Mouse (Mus musculus) gastrocnemius, adult 8-10 months (tissue): Measurements from ENCODE around the gene Taf15. TPM values are rescaled to one million over a fixed set of nuclear protein-coding genes. Genes with fewer than 3 reads are reported as not detected.

Source experiments
- DNase-seq, 2 experiments: peaks; one replicate each; pipeline ENCODE4 v3.0.0; 2022; ENCODE audit warnings: low spot score in 2 of 2
- total RNA-seq, 4 experiments: library from RNA; stranded (reverse); gene quantifications; 2 replicates each; pipeline ENCODE4 v1.2.4; 2022

Taf15 gene
- total RNA-seq, result 10 to 100 TPM; 17.5 to 28.4 (median 22.8) TPM

DNA sequence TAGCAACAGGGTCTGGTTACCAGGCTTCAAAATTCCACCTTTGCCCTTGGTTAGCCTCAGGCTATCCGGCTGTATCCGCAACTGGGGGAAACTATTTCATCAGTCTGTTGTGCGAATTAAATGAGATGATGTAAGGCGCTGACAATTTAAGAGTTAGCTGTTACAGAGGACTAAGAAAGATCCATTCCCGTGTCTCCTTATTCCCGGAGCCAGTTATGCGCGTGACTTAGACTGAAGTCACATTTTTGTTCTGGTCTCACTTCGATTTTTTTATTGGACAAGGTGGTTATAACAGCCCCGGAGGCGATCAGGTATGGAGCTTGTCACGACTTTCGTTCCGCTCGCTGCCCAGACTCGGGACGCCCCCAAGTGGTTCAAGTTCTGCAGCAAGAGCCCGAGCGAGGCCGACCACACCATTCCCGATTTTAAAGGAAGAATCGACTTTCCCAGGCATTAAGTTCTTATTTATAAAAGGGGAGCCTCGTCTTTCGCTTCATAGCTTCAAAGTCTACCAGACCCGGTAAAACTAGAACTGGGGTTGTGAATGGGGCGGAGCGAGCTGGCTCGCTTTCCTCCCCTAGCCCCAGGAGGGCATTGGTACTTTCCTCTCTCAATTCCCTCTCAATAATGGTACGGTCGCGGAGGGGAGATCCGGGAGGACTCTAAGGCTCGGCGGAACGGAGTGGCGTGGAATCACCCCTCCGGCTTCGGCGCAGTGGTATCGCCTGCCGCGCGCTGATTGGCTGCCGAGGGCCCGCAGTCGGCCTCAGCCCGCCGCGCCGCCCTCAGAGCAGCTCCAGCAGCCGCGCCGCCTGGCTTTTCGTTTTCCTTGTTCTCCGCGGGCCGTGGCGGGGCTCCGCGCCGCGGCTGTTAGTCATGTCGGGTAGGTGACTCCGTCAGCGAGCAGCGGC, at the start of gene Taf15:
Taf15 (plus strand) TSS at position 763 of the 911 bp plus-strand sequence.
- DNase-seq, result peak; percentile 94 to 97

DNA sequence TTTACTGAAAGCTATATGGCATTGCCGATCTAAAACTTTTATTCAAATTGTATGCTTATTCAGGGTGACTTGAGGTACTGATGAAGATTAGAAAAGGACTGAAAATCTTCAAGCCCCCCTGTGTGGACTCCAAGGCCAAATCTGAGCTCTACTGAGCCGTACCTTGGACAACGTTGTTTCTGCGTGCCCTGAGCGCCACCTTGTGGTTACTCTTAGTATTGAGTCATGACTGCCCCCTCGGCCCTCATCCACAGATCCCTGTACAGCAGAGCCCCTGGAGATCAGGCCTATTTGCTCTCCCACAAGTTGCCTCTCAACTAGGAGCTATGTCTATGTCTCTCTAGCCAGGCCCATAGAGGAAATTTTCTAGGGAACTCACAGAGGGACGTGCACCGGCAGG, 48.2 kb upstream of the Taf15 start:
- DNase-seq, result peak; percentile 35 to 39

DNA sequence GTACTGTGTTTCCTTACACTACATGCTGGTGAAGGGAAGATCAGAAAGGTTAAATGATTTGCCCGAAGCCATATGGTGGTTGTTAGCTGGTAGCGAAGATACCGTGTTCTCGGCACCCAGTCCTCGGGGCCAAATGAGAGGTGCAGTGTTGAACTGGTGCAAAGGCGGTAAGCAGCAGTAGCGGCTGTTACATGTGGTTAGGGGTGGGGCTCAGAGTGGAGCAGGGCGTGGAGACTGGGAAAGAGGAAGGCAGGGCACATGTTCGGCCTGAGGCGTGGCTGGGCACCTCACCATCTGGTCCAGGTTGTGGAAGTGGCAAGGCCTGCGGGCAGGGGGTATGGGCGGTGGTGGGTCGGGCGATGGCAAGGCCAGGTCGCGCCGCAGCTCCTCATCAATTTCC, 45.9 kb upstream of the Taf15 start:
- DNase-seq, result no peak

DNA sequence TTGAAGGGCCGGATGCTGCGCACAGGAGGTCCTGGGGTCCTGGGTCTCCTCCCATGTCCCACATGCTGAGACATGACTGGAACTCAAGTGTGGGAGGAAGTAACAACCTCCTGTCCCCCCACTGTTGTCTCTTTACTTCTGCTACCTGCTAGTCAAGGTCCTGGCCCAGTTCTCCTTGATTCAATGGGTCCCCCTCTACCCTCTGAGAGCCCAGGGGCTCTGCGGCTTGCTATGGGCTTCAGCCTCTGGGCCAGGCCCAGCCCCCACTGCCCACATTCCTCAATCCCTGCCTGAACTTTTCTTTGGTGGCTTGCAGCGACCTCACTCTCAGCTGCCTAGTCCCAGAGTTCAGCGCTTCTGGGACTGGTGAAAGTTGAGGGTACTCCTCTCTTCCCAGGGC, 43.5 kb upstream of the Taf15 start, which contains the start of gene Gas2l2:
Gas2l2 (minus strand) TSS at position 101 of the 400 bp plus-strand sequence.
- DNase-seq, result no peak

DNA sequence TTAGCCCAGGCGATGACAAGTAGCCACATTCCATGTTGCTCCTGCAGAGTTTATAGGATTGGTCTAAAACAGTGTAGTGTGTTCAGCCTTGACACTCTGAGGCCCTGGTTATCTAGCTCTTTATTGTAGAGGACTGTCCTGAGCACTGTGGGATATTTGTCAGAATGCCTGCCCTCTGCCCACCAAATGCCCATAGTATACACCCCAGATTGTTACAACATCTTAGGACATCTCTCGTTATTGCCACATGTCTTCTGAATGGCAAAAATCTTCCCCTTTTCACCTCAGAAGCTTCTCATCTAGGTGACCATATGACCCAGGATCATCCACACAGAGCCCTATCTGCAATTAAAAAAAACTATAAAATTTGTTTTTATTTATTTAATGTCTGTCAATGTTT, 40.4 kb upstream of the Taf15 start:
- no peak for DNase-seq

DNA sequence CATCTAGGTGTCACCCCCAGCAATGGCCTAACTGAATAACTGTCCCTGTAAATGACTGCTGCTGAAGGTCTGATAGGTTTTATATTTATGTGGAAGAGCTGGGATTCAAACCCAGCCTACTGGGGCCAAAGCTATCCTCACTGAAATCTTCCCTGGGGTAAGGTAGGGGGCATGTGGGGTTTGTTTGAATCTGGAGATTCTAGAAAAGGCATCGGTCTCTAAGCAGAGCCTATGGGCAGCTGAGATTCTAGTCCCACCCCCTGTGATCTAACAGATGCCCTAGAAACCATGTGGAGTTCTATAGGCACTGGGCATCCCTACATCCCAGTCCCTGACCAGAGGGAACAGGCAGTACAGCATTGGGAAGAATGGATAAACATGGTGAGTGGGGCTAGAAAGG, 35.5 kb upstream of the Taf15 start, which contains the start of gene 1700020L24Rik:
1700020L24Rik (plus strand) TSS at position 301 of the 400 bp plus-strand sequence.
- no peak for DNase-seq

DNA sequence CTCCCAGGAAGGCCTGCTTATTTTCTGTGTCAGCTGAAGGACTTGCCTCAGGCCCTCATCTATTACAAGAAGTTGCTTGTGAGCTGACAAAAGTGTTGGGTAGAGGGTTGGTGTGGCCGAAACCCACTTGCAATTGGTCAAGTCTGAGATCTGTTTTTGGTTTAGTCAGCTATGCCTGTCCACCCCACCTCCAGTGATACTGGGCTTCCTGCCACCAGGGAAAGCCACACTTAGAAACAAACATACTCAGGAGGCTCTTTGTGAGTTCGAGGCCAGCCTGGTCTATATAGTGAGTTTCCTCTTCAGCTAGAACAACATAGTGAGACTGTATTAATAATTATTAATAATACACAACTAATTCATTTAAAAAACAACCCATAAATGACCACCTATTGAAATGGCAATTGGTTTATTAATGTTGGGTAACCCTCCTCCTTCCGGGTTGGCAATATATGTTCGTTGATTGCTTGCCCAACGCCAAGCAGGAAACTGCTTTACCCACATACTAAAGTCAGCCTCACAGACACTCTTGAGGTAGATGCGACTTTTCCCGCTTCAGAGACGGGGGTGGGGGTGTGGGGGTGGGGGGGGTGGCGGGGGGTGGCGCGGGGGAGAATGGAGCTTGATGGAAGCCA, 33.3 kb upstream of the Taf15 start:
- DNase-seq, result no peak

DNA sequence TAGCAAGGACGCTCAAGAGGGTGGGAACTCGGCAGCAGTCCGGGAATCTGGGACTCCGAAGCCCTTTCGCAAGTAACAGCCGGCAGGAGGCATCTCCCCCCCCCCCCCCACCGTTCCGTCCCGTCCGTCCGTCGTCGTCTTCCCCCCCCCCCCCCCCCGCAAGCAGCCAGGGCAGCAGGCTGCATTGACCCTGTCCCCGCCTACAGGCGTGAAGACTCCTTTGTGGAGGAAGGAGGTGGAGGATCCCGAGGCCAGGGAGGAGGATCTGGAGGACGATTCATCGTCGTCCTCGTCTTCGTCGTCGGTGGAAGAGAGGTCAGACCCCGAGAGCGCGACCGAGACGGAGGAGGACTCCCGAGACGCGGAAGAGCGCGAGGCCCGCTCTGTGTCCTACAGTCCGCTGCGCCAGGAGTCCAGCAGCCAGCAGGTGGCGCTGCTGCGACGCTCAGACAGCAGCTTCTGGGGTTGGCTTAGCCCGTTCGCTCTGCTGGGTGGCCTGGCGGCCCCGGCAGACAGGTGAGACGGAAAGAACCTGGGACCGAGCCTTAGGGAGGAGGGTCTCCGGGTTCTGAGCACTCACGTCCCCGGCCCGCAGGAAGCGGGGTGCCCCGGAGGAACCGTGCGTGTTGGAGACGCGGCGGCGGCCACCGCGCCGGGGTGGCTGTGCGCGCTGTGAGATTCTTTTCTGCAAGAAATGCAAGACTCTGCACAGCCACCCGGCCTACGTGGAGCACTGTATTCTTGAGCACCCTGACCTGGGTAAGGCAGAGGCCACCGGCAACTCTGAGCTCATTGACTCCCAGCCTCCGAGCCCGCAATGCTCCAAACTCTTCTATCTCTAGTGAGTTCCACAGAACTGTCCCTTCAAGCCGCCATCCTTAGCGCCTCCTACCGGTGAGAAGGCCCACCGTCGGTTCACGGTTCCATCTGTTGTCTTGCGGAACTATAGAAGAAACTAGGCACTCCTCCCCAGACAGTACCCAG, 32.5 kb upstream of the Taf15 start:
- DNase-seq, result peak; percentile 69 to 76

DNA sequence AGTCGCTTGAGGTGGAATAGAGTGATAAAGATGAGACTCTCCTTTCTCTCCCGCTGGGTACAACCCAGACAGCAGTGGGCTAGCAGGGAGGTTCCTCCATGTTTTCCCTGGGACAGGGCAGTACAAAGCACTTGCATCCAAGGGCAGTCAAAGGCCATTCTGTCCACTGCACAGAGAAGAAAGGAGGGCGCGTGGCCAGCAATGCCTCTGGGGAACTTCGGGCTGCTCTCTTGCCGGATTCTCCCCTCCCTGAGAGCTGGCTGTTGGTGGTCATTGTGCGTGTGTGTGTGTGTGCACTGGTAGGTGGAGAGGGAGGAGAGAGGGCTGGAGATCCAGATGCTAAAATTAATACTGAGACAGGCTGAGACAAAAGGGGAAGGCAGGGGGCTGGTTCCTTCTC, 31.7 kb upstream of the Taf15 start:
- DNase-seq, result no peak

DNA sequence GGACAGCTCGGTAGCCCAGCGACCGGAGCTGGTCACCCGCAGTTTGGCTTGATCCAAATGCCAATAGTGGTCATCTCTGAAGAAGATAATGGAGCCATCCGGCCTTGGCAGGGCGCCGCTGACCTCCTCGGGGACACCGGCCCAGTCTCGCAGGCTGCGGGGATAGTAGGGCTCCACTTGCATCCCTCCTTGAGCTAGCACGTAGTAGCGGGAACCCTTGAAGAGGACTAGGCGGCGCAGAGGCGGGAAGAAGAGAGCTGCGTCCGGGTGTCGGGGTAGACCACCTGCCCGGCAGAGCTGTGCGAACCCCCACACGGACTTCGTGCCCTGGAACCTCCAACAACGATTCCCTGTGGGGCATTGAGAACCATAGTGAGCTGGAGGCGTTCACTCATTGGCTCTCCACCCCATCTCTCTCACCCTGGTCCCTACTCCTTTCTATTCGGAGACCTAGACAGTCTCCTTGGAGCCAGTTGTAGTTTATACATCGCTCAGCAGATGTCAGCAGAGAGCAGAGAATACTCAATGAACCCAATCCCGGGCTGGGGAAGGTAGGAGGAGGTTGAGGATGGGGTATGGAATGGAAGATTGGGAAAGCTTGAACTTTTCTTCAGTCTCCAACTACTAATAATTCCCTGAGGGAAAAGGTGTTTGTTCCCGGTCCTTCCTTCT, 30.2 kb upstream of the Taf15 start:
- peak; percentile 34 to 47 for DNase-seq

DNA sequence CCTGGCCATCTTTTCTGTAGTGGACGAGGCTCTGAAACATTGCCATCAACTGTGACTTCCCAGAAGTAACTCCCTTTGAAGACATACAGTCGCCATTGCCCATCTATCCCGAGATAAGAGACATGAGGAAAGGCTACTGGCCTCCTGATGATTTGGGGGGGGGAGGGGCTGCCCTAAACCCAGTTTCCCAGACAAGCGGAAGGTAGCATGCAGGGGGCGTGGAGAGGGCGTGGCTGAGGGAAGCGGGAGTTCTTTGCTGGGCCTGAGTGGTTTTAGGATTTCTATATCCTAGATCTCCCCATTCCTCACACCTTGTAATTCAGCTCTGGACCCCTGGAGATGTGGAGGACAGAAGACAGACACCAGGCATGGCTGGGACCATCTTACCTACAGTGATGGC, 29.1 kb upstream of the Taf15 start:
- no peak for DNase-seq

DNA sequence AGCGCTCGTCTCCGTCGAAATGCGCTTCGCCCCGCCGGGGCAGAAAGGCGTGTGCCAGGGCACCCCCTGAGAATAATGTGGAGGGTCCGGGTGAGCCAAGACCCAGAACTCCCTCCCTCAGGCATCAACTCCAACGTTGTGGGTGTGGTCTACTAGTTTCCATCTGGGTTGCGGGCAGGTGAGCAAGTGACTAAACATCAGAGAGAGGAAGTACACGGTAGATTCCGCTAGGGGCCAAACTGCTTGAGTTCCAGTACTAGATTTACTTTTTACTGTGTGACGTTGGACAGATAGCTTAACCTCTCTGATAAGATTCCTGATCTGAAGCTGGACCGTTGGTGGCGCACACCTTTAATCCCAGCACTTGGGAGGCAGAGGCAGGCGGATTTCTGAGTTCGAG, 27.9 kb upstream of the Taf15 start:
- DNase-seq, result no peak

DNA sequence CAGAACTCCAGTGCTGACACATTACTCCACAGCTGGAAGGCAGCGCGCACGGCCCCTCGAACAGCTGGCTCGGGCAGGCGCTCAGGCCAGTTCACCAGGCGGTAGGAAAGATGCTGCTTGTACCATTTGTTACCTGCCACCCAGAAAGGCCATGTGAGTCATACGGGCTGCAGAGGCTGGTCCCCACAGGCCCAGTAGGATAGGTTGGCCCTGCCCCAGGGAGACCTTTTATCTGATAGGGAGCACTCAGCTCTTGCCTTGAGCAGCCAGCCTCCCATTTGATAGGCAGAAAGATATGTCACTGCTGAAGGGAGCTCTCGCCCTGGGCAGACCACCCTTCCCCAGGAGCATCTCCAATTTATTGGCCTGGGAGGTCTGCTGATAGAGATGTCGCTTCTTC, 25.3 kb upstream of the Taf15 start:
- DNase-seq, result no peak

DNA sequence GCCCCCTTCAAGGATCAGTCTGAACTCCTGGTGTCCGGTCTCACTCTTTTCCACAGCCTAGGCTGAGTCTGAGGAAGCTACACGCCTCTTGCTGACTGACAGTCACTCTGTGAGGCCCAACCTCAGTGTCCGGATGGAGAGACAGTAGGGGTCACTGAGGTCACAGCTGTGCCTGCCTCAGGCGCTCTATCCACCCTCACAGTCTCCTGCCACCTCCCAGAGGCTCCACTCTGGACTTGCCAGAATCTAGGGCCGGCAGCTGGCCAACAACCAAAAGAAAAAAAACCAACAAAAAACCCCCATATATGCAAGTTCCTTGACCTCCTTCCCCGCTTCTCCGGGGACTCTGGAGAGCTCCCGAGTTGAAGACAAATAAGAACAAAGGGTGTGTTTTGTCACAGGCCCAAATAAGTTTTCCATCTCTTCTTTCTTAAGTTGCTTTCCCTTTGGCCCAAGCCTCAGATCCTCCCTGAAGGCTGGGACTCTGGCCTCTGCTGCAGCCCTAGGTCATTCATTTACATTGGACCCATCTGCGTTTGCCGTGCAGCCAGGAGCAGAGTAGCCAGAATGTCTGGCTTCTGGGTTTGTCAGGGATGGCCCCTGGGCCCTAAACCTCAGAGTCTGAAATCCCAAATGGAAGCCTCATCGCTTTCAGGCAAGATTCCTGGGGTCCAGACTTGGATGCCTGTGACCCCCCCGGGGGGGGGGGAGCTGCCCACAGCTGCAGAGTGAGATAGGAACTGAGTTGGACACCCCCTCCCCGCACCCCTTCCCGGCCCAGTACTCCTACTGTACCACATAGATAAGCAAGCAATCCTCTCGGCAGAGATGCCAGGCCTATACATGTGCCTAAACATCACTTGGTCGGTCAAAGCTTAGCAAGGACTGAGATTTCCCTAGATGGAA, 24.6 kb upstream of the Taf15 start:
- DNase-seq, result no peak

DNA sequence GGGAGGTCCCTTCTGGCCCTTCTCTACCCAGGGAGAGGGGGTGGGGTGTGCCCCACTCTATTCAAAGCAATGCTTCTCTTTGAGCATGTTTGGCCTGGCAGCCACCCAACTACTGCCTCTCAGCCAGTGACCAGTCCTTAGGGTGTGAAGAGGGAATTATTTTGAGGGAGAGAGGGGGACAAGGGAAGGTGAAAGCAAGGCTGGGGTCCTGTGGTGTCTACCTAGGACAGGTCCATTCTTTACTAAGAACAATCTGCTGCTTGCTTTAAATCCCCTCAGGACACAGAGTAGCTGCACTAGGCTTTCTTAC, 24.0 kb upstream of the Taf15 start:
- no peak for DNase-seq

DNA sequence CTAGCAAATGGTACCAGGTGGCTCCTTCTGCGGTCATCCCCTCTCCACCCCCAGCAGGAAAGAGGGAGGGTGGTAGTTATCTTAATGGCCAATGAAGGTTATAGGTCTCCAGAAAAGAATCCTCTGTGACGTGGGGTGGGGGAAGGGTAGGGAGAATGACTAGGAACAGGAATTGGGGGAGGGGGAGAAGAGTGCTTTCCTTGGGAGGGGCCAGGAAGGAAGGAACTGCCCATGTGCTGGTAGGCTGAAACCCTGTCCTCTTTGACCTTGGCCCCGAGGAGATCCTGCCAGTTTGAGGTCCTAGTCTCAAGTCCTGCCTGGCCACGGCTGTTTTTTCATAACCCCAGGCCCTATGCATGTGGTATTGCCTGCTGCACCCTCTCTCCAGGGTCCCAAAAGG, 23.6 kb upstream of the Taf15 start:
- DNase-seq, result no peak

DNA sequence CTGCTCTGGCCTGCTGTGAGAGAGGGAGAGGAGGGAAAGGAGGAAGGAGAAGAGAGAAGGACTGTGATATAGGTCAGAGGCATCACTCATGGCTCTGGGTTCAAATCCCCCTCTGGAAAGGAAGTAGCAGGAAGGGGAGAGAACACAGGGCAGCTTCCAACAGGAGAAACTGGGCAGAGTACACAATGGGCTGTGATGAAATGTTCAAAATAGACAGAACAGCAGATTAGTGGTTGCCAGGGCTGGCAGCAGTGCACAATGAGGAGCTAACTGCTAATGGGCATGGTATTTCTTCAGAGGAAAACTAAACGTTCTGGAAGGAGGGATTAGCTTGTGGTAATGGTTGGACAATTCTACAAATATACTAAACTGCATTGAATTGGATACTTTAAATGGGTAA, 22.3 kb upstream of the Taf15 start:
- no peak for DNase-seq

DNA sequence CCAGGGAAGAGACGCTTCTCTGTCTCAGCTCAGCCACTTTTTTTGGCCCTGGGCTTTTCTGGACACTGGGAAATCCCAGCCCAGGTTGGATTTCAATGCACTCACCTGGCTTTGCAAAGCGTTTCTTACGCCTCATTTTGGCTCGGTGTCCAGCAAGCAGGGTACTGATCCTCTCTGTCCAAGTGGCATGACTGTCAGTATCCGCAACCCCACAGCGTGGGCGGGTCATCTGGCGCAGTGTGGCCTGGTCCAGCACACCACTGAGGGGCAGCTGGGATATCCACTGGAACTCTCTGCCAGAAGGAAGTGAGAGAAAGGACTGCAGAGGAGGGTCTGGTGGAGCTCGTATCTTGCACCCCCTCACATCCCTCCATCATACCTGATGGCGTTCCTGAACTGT, 21.6 kb upstream of the Taf15 start:
- DNase-seq, result no peak

DNA sequence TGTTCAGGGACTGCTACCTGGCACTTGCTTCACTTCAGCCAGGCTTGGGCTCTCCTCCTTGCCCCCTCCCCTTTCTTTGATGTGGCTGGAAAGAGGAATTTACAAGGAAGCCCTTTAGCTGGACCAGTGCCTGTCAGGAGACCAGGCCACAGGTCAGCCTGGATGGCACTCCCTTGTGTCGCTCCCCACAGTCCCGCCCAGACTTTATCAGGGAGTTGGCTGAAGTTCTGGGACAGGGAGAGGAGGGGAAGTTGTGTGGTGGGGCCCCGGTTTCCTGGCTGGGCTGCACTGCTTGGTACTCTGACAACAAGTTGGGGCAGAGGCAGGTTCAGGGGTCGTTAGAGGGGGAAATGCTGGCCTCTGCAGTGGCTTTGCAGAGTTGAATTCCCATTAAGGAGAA, 18.3 kb upstream of the Taf15 start:
- DNase-seq, result no peak

DNA sequence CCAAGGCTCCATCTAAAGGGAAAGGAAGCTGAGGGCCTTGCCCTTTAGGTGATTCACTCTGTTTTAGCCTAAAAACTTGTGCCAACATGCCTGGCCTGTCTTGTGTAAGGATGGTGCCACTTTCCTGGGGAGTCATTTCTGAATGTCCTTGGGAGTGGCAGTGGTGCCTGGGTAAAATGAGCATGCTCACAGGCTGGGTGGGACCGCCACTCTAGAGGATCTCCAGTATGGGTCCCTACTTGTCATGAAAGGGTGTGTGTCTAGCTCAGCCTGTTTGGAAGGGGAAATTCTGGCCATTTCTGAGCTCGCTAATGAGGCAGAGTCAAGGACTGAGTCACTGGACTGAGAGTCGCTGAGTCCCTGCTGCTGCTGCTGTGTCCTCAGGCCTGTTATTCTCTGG, 17.3 kb upstream of the Taf15 start:
- DNase-seq, result no peak
